Mouse (Mus musculus) liver, embryonic 15.5 days (tissue): ENCODE measurements around the gene Spata2l. TPM values are rescaled to one million over a fixed set of nuclear protein-coding genes. Genes with fewer than 3 reads are reported as not detected.
"Not testable (repeated sequence)": the region's sequence is repeated elsewhere in the genome, so short reads cannot be mapped to it uniquely, and the experiment has no call there.

ENCODE experiments used
- ATAC-seq: fragments of 200-750 bp; cut with Nextera tagmentation; 2 replicates; pipeline ENCODE4 v1.8.0; 2017; ENCODE audit warnings: moderate number of reproducible peaks, mild to moderate bottlenecking, moderate library complexity; ENCODE audit not compliant: insufficient read depth
- H3K27ac ChIP-seq: fragments of 300-500 bp; sonication (generic); replicated peaks from 2 replicates; pipeline ENCODE4 v1.5.1; 2015; ENCODE audit warnings: mild to moderate bottlenecking, inconsistent platforms
- H3K27me3 ChIP-seq: fragments of 300-500 bp; sonication (generic); 2 replicates; pipeline ENCODE4 v1.6.1; 2015; ENCODE audit warnings: mild to moderate bottlenecking, inconsistent platforms
- H3K36me3 ChIP-seq: fragments of 300-500 bp; sonication (generic); replicated peaks from 2 replicates; pipeline ENCODE4 v1.6.1; 2015; ENCODE audit warnings: moderate library complexity, mild to moderate bottlenecking, inconsistent platforms
- H3K4me1 ChIP-seq: fragments of 300-500 bp; sonication (generic); replicated peaks from 2 replicates; pipeline ENCODE4 v1.6.1; 2015; ENCODE audit warnings: inconsistent platforms
- H3K4me2 ChIP-seq: fragments of 300-500 bp; sonication (generic); 2 replicates; pipeline ENCODE4 v1.6.1; 2015; ENCODE audit warnings: moderate library complexity, mild to moderate bottlenecking, inconsistent platforms
- H3K4me3 ChIP-seq: fragments of 300-500 bp; sonication (generic); replicated peaks from 2 replicates; pipeline ENCODE4 v1.5.1; 2015; ENCODE audit warnings: mild to moderate bottlenecking, inconsistent platforms
- H3K9ac ChIP-seq: fragments of 300-500 bp; sonication (generic); 2 replicates; pipeline ENCODE4 v1.6.1; 2015; ENCODE audit warnings: moderate library complexity, mild to moderate bottlenecking, inconsistent platforms
- H3K9me3 ChIP-seq: fragments of 300-500 bp; sonication (generic); replicated peaks from 2 replicates; pipeline ENCODE4 v1.6.1; 2016; ENCODE audit warnings: inconsistent platforms
- WGBS: fragments of 180-500 bp; shearing (Covaris S2); methylation state at CpG from one replicate; pipeline ENCODE4 v1.1.7; 2015; ENCODE audit warnings: mixed read lengths; ENCODE audit not compliant: insufficient replicate concordance; 5-methylcytosine and 5-hydroxymethylcytosine counted together
- polyA plus RNA-seq: library from polyadenylated mRNA; unstranded; fragments of >200 nt; fragmentation: Nextera tagmentation; extraction: Ambion mirVana; gene quantifications from 2 replicates; pipeline ENCODE4 v1.2.1, GENCODE M21; 2015

The Spata2l gene
- polyA plus RNA-seq, 1 experiment from 2014 or later: 2.2 TPM

DNA sequence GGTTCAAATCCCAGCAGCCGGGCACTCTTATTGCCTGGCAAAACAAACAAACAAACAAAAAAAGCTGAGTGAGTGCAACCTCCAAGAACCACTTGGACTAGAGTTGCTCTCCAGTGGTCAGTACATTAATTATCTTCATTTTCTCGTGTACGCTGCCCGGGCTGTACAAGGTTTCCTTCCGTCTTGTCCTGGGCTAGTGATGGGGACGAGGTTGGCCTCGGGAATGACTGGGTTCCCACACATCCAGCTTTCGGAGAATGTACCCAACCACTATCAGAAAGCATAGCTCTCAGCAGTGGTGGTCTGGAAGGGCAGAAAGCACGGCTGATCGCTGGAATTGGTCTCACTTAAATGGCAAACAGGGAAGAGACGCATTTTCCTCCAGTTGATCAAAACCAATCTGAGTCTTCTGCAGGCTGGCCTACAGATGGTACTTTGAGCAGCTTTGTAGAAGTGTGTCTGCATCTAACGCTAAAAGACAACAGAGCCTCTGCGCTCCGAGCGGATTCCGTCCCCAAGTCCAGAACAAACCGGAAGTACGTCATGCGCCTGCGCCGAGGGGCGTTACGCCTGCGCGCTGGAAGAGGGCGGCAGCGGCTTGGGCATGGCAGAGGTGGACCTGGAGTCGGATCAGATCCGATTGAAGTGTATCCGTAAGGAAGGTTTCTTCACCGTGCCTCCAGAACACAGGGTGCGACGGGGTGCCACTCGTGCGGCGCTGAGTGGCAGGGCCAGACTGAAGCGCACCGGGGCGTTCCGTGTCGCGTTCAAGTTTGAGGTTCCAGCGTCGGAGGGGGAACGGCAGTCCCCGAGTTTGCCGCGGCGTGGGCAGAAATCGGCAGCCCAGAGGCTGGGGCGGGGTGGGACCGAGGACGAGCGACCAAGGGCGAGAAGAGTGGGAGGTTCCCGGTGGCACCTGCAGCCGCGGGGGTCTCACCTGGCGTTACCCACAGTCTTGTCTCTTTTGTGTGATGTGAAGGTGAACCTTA lies 11.5 kb downstream of the Spata2l start, which contains the start of gene Cdk10:
Cdk10 (plus strand) TSS at position 565 of the 989 bp plus-strand sequence.
- Histone ChIP-seq H3K27ac (peak within 1 kb of the TSS; percentile 84), H3K4me1 (peaks cover 18% of the 10 kb centered on the region), H3K9me3 (no peaks in the 10 kb centered on the region), H3K4me3 (peak within 1 kb of the TSS; percentile 69), H3K27me3 (no peaks in the 10 kb centered on the region), H3K4me2 (peak within 1 kb of the TSS; percentile 93), H3K9ac (peak within 1 kb of the TSS; percentile 73), H3K36me3 (0 out of 2 replicates have a peak, but pooled peaks cover 8% of the 10 kb centered on the region)
- ATAC-seq: peak; percentile 88
- WGBS: 2% methylated on average over 59 of the region's 59 CpGs

DNA sequence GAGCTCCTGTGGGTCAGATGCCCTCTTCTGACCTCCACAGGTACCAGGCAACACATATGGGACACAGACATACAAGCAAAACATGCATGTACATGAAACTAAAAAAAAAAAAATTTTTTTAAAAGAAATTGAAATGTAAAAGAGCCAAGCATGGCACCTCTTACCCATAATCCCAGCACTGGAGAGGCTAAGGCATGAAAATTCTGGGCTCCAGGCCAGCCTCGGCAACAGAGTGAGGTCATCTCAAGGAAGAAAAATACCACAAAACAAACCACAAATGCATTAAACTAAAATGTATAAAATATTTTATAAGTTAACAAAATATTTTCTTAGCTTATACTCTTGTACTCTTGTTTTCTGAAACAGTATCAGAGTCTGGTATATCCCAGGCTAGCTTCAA lies 15.1 kb downstream of the Spata2l start:
- Histone ChIP-seq H3K9me3 (no peaks in the 10 kb centered on the region), H3K27me3 (no peaks in the 10 kb centered on the region), H3K9ac (no peak overlapping the region), H3K36me3 (no peaks in the 10 kb centered on the region), H3K4me2 (no peak overlapping the region), H3K4me1 (peaks cover 18% of the 10 kb centered on the region), H3K27ac (no peak overlapping the region), H3K4me3 (no peak overlapping the region)
- WGBS: 64% methylated on average over 1 of the region's 1 CpGs
- no peak for ATAC-seq

DNA sequence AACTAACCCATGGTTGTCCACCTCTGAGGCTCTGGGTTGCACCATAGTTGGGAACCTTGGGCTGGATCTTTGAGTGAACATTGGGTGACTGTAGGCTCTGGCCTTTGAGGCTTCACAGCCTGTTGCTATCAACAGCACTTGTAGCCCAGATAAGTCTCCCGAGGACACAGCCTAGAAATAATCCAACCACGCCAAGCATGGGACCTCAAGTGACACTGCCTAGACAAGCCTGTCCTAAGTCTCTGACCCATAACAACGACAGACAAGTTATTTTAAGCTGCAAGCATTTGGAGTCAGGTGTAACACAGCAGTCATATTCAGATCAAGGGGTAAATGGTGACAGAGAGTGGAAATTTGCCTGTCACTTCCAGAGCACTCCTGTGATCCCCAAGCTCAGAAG lies 20.6 kb downstream of the Spata2l start:
- Histone ChIP-seq H3K36me3 (no peaks in the 10 kb centered on the region; the same call in 1 of the 2 replicates), H3K4me2 (no peak overlapping the region), H3K27ac (no peak overlapping the region), H3K4me3 (no peak overlapping the region), H3K9me3 (no peaks in the 10 kb centered on the region), H3K9ac (no peak overlapping the region), H3K4me1 (peaks cover 29% of the 10 kb centered on the region), H3K27me3 (peaks cover 8% of the 10 kb centered on the region; the same call in 1 of the 2 replicates)
- ATAC-seq: no peak
- WGBS: 34% methylated on average over 3 of the region's 3 CpGs

DNA sequence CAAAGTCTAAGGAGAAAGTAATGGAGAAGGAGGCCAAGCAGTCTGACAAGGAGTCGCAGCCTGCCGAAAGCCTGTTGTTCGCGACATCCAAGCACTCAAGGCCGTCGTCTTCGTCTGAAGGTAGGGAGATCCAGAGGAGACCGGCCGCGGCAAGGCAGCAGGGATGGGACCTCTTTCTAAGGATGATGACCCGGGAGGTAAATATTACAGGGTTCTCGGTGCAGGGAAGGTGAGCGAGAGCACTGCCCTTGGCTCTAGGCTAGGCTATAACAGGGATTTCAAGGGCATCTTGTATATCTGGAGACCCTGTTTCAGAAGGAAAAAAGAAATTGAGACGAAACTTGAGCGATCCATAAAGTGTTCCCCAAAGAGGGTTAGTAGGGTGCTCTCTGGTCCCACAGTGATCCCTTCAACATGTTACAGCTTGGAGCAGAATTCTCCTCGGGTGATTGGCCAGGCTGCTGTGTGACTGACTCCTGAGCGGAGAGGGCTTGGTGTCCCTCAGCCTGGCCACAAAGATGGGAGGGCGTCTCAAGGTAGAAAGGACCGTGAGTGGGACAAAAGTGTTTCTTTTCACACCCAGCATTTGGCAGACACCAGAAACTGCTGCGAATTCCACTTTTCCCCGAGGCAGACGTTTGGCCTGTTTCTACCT lies 22.8 kb downstream of the Spata2l start:
- H3K9me3 ChIP-seq: no peaks in the 10 kb centered on the region
- H3K36me3 ChIP-seq: peaks cover 21% of the 10 kb centered on the region
- H3K9ac ChIP-seq: peak overlapping the region; percentile 90
- 23% methylated on average over 22 of the region's 22 CpGs for WGBS
- H3K27me3 ChIP-seq: peaks cover 8% of the 10 kb centered on the region; the same call in 1 of the 2 replicates
- ATAC-seq: peak; percentile 26
- peak overlapping the region; percentile 81 for H3K4me3 ChIP-seq
- peak overlapping the region; percentile 54; the same call in 1 of the 2 replicates for H3K27ac ChIP-seq
- H3K4me2 ChIP-seq: peak overlapping the region; percentile 91
- peaks cover 29% of the 10 kb centered on the region for H3K4me1 ChIP-seq

DNA sequence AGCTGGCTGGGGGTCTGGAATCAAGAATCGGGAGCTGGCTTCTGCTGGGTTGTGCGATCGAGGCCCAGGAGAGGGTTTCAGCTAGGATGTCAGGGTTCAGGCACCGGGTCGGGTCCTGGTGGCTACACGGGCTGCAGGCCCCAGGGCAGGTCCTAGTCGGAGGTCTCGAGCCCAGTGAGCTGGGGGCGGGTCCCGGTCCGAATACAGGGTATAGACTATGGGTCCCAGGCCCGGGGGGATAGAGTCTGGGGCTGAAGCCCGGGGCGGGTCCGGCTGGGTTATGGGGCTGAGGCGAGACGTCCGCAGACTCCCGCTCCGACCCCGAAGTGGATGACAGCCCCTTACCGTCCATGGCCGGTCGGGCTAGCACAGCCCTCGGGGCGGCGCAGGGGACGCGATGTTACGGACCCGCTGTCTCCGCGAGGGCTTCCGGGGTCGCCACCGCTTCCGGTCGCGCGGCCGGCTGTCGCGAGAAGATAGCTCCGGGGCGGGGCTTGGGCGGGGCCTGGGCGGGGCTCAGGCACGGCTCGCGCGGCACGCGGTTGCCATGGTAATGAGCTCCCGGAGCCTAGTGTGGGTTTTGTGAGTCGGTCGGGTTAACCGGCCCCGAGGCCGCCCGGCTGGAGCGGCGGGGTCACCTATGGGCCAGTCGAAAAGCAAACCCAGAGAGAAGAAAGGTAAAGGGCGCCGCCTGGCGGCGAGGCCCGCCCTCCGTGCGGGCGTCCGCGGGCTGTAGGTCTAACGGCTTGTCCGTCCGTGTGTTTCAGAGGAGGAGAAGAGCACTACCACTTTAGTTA lies 23.5 kb downstream of the Spata2l start, which contains the start of the genes Chmp1a and Spata33:
Chmp1a (minus strand) TSS at position 443 of the 797 bp plus-strand sequence.
Spata33 (plus strand) TSS at position 512 of the 797 bp plus-strand sequence.
- peaks cover 29% of the 10 kb centered on the region for H3K4me1 ChIP-seq
- peaks cover 8% of the 10 kb centered on the region; the same call in 1 of the 2 replicates for H3K27me3 ChIP-seq
- peak within 1 kb of the TSS; percentile 91 for H3K4me2 ChIP-seq
- H3K4me3 ChIP-seq: peak within 1 kb of the TSS; percentile 81
- peaks cover 28% of the 10 kb centered on the region for H3K36me3 ChIP-seq
- peak within 1 kb of the TSS; percentile 90 for H3K9ac ChIP-seq
- WGBS: 1% methylated on average over 74 of the region's 76 CpGs
- H3K9me3 ChIP-seq: no peaks in the 10 kb centered on the region
- peak within 1 kb of the TSS; percentile 78 for H3K27ac ChIP-seq
- peak; percentile 91 for ATAC-seq

DNA sequence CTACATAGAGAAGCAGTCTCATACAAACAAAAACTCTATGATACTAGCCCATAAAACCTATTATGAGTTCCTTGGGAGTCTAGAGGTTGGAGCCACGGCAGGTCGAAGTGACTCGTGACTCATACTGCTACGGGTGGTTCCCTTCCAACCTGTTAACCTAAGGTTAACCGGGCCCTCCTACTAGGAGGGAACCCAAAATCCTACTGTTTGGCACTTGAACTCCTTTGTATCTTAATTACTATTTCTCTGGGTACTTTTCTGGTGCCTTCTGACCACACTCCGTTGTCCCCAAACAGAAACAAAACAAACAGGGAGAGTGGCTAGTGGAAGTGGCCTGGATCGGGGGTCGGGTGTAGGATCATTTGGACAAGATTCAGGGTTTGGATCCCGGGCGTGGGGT lies 24.2 kb downstream of the Spata2l start:
- H3K36me3 ChIP-seq: peaks cover 34% of the 10 kb centered on the region
- peak overlapping the region; percentile 81 for H3K4me3 ChIP-seq
- H3K4me1 ChIP-seq: peaks cover 29% of the 10 kb centered on the region
- H3K9me3 ChIP-seq: no peaks in the 10 kb centered on the region
- WGBS: 18% methylated on average over 10 of the region's 10 CpGs
- H3K4me2 ChIP-seq: peak overlapping the region; percentile 91
- no peak for ATAC-seq
- peak overlapping the region; percentile 90 for H3K9ac ChIP-seq
- peak overlapping the region; percentile 78 for H3K27ac ChIP-seq
- peaks cover 8% of the 10 kb centered on the region; the same call in 1 of the 2 replicates for H3K27me3 ChIP-seq

DNA sequence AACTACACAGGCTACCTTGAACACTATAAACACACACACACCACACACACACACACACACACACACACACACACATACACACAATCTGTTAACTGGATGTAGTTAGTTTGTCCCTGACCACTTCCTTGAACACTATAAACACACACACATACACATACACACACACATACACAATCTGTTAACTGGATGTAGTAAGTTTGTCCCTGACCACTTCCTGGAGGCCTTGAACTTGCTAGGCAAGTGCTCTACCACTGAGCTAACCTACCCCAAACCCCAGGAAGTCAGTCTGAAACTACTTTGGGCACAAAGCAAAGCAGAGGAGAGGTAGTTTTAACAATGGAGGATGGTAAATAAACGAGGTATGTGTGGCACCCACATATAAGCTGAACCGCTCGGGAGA lies 32.5 kb downstream of the Spata2l start:
- H3K4me3 ChIP-seq: no peak overlapping the region
- peaks cover 38% of the 10 kb centered on the region for H3K36me3 ChIP-seq
- H3K4me2 ChIP-seq: no peak overlapping the region
- ATAC-seq: no peak
- H3K9ac ChIP-seq: no peak overlapping the region
- H3K9me3 ChIP-seq: no peaks in the 10 kb centered on the region
- H3K27ac ChIP-seq: no peak overlapping the region
- H3K4me1 ChIP-seq: no peaks in the 10 kb centered on the region
- WGBS: 71% methylated on average over 3 of the region's 3 CpGs
- peaks cover 20% of the 10 kb centered on the region for H3K27me3 ChIP-seq

DNA sequence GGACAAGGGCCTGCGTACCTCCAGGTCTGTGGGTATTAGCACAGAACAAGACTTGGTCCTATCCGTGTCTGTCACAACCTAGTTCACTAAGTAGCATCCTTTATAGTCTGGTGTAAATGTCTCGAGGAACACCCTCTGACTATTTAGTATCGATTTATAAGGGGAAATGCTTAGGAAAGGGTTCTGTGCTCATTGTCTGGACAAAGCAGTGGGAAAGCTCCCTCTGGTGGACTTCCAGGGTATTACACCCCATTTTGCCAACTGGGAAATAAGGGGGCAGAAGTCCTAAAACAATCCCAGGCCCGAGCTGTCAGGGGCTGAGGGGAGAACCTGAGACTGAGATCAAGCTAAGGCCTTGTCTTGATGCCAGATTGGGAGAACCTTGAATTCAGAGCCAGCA lies 33.7 kb downstream of the Spata2l start:
- peaks cover 25% of the 10 kb centered on the region for H3K36me3 ChIP-seq
- no peak overlapping the region for H3K27ac ChIP-seq
- no peaks in the 10 kb centered on the region for H3K9me3 ChIP-seq
- H3K4me3 ChIP-seq: no peak overlapping the region
- H3K4me2 ChIP-seq: no peak overlapping the region
- peaks cover 22% of the 10 kb centered on the region for H3K27me3 ChIP-seq
- no peak for ATAC-seq
- peaks cover 4% of the 10 kb centered on the region for H3K4me1 ChIP-seq
- WGBS: 22% methylated on average over 5 of the region's 5 CpGs
- H3K9ac ChIP-seq: no peak overlapping the region

DNA sequence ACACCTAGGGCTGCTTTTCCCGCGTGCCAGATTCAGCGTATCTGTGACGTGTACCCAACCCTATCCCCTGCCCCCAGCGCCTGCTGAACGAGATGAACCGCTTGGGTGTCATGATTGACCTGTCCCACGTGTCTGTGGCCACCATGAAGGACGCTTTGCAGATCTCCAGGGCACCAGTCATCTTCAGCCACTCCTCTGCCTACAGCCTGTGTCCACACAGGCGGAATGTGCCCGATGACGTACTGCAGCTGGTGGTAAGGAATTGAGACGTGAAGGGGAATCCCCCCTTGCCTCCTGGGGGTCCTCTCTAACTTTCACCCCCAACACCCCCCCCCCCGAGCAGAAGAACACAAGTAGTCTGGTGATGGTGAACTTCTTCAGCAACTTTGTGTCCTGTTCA lies 36.2 kb downstream of the Spata2l start:
- H3K27ac ChIP-seq: no peak overlapping the region
- no peak for ATAC-seq

DNA sequence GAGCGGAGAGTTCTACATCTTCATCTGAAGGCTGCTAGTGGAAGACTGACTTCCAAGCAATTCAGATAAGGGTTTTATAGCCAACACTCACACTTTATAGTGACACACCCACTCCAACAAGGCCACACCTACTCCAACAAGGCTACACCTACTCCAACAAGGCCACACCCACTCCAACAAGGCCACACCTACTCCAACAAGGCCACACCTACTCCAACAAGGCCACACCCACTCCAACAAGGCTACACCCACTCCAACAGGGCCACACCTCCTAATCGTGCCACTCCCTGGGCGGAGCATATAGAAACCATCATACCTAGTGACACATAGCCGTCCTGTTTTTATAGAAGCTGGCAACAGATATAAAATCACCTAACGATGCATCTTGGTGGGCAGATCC lies 39.0 kb downstream of the Spata2l start:
- not testable (repeated sequence) for H3K4me2 ChIP-seq, H3K4me3 ChIP-seq, H3K9me3 ChIP-seq, H3K36me3 ChIP-seq, H3K27ac ChIP-seq, H3K9ac ChIP-seq
- peaks cover 17% of the 10 kb centered on the region for H3K4me1 ChIP-seq
- peak; percentile 57 for ATAC-seq
- 49% methylated on average over 5 of the region's 5 CpGs for WGBS
- peaks cover 35% of the 10 kb centered on the region for H3K27me3 ChIP-seq

More for the DNA sequence above, 36.2 kb downstream of the Spata2l start:
- Histone ChIP-seq H3K9ac (no peak overlapping the region), H3K27me3 (peaks cover 23% of the 10 kb centered on the region), H3K4me2 (no peak overlapping the region), H3K4me1 (peaks cover 16% of the 10 kb centered on the region), H3K9me3 (no peaks in the 10 kb centered on the region), H3K4me3 (no peak overlapping the region), H3K36me3 (peaks cover 4% of the 10 kb centered on the region; the same call in 1 of the 2 replicates)
- 57% methylated on average over 14 of the region's 14 CpGs for WGBS
